In genomic region chr17:31664760-31665159, GRCm38 (mm10) we compare ENCODE assay signal across 8 mouse cellular contexts. TPM values are rescaled to one million over a fixed set of nuclear protein-coding genes. Genes with fewer than 3 reads are reported as not detected.
A peak's percentile ranks its signal among the peaks of the same experiment; 100 is the strongest.
DNase-seq lines count a peak whose midpoint lies in the region; ATAC-seq and TF ChIP-seq lines count a peak whose summit lies in the region.

No protein-coding gene starts in this region.

- H3K9me3 ChIP-seq in embryonic facial prominence, embryonic 14.5 days (ENCODE audit: control insufficient read depth, low read length), result no peaks in the 10 kb centered on the region
- H3K9me3 ChIP-seq in kidney, postnatal 0 days (replicated peaks; ENCODE audit: low read length), result no peaks in the 10 kb centered on the region; the same call in 1 of the 2 replicates
- no peaks in the 10 kb centered on the region for H3K9me3 ChIP-seq in liver, embryonic 13.5 days (replicated peaks)
- H3K9me3 ChIP-seq in neural tube, embryonic 14.5 days (ENCODE audit: control insufficient read depth, low read length), result no peaks in the 10 kb centered on the region

- TF ChIP-seq CTCF in kidney, postnatal 0 days (IDR thresholded peaks at IDR 0.05; ENCODE audit: low read depth), result peak; percentile 92
- TF ChIP-seq CTCF in testis, adult 2 months (IDR thresholded peaks at IDR 0.05; ENCODE audit: control insufficient read depth, insufficient read depth, insufficient replicate concordance, low read depth, low read length), result peak; percentile 74; the same call in 1 of the 2 replicates

- no peaks in the 10 kb centered on the region for H3K36me3 ChIP-seq in embryonic facial prominence, embryonic 14.5 days (ENCODE audit: control insufficient read depth, insufficient read depth, low read length)
- H3K36me3 ChIP-seq in kidney, postnatal 0 days (ENCODE audit: insufficient read depth, low read length), result no peaks in the 10 kb centered on the region
- no peaks in the 10 kb centered on the region for H3K36me3 ChIP-seq in liver, embryonic 13.5 days
- no peaks in the 10 kb centered on the region for H3K36me3 ChIP-seq in neural tube, embryonic 14.5 days (ENCODE audit: control insufficient read depth, insufficient read depth, low read length)
- no peaks in the 10 kb centered on the region for H3K36me3 ChIP-seq in testis, adult 2 months (ENCODE audit: control insufficient read depth, insufficient read depth, low read length)

- peak; percentile 88 to 90 for DNase-seq in B cell, adult 2 months
- peak; percentile 88 to 89 for DNase-seq in adrenal gland, postnatal 36 days
- DNase-seq in embryonic facial prominence, embryonic 14.5 days (ENCODE audit: low spot score), result peak; percentile 86
- peak; percentile 57 for DNase-seq in heart, adult 8-10 months (ENCODE audit: low spot score)
- peak; percentile 92 for DNase-seq in kidney, postnatal 0 days (ENCODE audit: low spot score)
- peak; percentile 66 for DNase-seq in liver, embryonic 13.5 days

- no peak overlapping the region for H3K9ac ChIP-seq in embryonic facial prominence, embryonic 14.5 days (ENCODE audit: low read depth, low read length)
- no peak overlapping the region for H3K9ac ChIP-seq in kidney, postnatal 0 days (ENCODE audit: low read depth, low read length)
- H3K9ac ChIP-seq in liver, embryonic 13.5 days, result no peak overlapping the region
- no peak overlapping the region for H3K9ac ChIP-seq in neural tube, embryonic 14.5 days (replicated peaks; ENCODE audit: low read depth, low read length)

- no peak overlapping the region for H3K4me2 ChIP-seq in embryonic facial prominence, embryonic 14.5 days (ENCODE audit: low read depth, low read length)
- H3K4me2 ChIP-seq in kidney, postnatal 0 days (ENCODE audit: low read length), result no peak overlapping the region
- no peak overlapping the region for H3K4me2 ChIP-seq in liver, embryonic 13.5 days
- H3K4me2 ChIP-seq in neural tube, embryonic 14.5 days (ENCODE audit: low read depth, low read length), result no peak overlapping the region

- no peak overlapping the region for H3K4me3 ChIP-seq in embryonic facial prominence, embryonic 14.5 days (ENCODE audit: low read depth, low read length)
- no peak overlapping the region for H3K4me3 ChIP-seq in kidney, postnatal 0 days (replicated peaks; ENCODE audit: low read depth, low read length)
- H3K4me3 ChIP-seq in liver, embryonic 13.5 days (replicated peaks), result no peak overlapping the region
- no peak overlapping the region for H3K4me3 ChIP-seq in neural tube, embryonic 14.5 days (ENCODE audit: low read depth, low read length)
- no peak overlapping the region for H3K4me3 ChIP-seq in testis, adult 2 months (ENCODE audit: control insufficient read depth, low read depth, low read length)

- ATAC-seq in embryonic facial prominence, embryonic 14.5 days (ENCODE audit: low read depth), result peak; percentile 83
- ATAC-seq in kidney, postnatal 0 days (replicated peaks; ENCODE audit: low FRiP score, low read depth), result peak; percentile 82
- ATAC-seq in liver, embryonic 13.5 days (ENCODE audit: low read depth), result peak; percentile 55; the same call in 1 of the 2 replicates
- peak; percentile 76; the same call in 1 of the 2 replicates for ATAC-seq in neural tube, embryonic 14.5 days (ENCODE audit: low read depth)

- H3K27me3 ChIP-seq in embryonic facial prominence, embryonic 14.5 days (replicated peaks; ENCODE audit: control insufficient read depth, insufficient read depth, low read length), result no peaks in the 10 kb centered on the region
- H3K27me3 ChIP-seq in kidney, postnatal 0 days (ENCODE audit: insufficient read depth, low read length), result no peaks in the 10 kb centered on the region
- peaks cover 4% of the 10 kb centered on the region; the same call in 1 of the 2 replicates for H3K27me3 ChIP-seq in liver, embryonic 13.5 days
- H3K27me3 ChIP-seq in neural tube, embryonic 14.5 days (ENCODE audit: control insufficient read depth, insufficient read depth, low read length), result no peaks in the 10 kb centered on the region
- no peaks in the 10 kb centered on the region for H3K27me3 ChIP-seq in testis, adult 2 months (ENCODE audit: control insufficient read depth, insufficient read depth, low read length)

- WGBS in embryonic facial prominence, embryonic 14.5 days, result 13% methylated on average over 4 of the region's 4 CpGs
- WGBS in kidney, postnatal 0 days, result 9% methylated on average over 4 of the region's 4 CpGs
- 5% methylated on average over 4 of the region's 4 CpGs for WGBS in liver, embryonic 13.5 days (ENCODE audit: insufficient replicate concordance)
- 14% methylated on average over 4 of the region's 4 CpGs for WGBS in neural tube, embryonic 14.5 days

- TF ChIP-seq POLR2A in testis, adult 2 months (IDR thresholded peaks at IDR 0.05; ENCODE audit: control insufficient read depth, low read depth, low read length), result no peak

- H3K4me1 ChIP-seq in embryonic facial prominence, embryonic 14.5 days (ENCODE audit: control insufficient read depth, insufficient read depth, low read length), result no peaks in the 10 kb centered on the region
- H3K4me1 ChIP-seq in kidney, postnatal 0 days (replicated peaks; ENCODE audit: insufficient read depth, low read length), result no peaks in the 10 kb centered on the region
- H3K4me1 ChIP-seq in liver, embryonic 13.5 days (replicated peaks), result peaks cover 3% of the 10 kb centered on the region
- no peaks in the 10 kb centered on the region for H3K4me1 ChIP-seq in neural tube, embryonic 14.5 days (ENCODE audit: control insufficient read depth, insufficient read depth, low read length)
- H3K4me1 ChIP-seq in testis, adult 2 months (ENCODE audit: control insufficient read depth, insufficient read depth, low read length), result peaks cover 2% of the 10 kb centered on the region; the same call in 1 of the 2 replicates

- no peak overlapping the region for H3K27ac ChIP-seq in embryonic facial prominence, embryonic 14.5 days (replicated peaks; ENCODE audit: low read depth, low read length)
- H3K27ac ChIP-seq in kidney, postnatal 0 days, result no peak overlapping the region
- H3K27ac ChIP-seq in liver, embryonic 13.5 days, result no peak overlapping the region
- H3K27ac ChIP-seq in neural tube, embryonic 14.5 days (ENCODE audit: low read depth, low read length), result no peak overlapping the region
- H3K27ac ChIP-seq in testis, adult 2 months (ENCODE audit: control insufficient read depth, insufficient read depth, low read depth, low read length), result no peak overlapping the region

RNA-seq across cellular contexts. Expression of gene U2af1, which starts 6.1 kb away (rescaled TPM):
- total RNA-seq in adrenal gland, postnatal 36 days (2021), result 100 to 1,000 TPM; 158 to 159 TPM
- polyA plus RNA-seq in embryonic facial prominence, embryonic 14.5 days (2014; fragmentation: Nextera tagmentation; extraction: Ambion mirVana), result 134 and 139 TPM in 2 replicates
- total RNA-seq in heart, adult 8-10 months (2022), result 10 to 100 TPM; 63.4 to 76.0 (median 68.3) TPM
- polyA plus RNA-seq in kidney, postnatal 0 days (2015; fragmentation: Nextera tagmentation; extraction: Ambion mirVana), result 238 and 258 TPM in 2 replicates
- polyA plus RNA-seq in liver, embryonic 13.5 days (2015; fragmentation: Nextera tagmentation; extraction: Ambion mirVana), result 223 and 239 TPM in 2 replicates
- polyA plus RNA-seq in neural tube, embryonic 14.5 days (2014; fragmentation: Nextera tagmentation; extraction: Ambion mirVana), result 101 and 116 TPM in 2 replicates
- 33.2 and 39.6 TPM in 2 replicates for polyA plus RNA-seq in testis, adult 2 months (2012; rRNA removed)

RNA-seq across cellular contexts. Expression of gene Cryaa, which starts 12.8 kb away (rescaled TPM):
- total RNA-seq in adrenal gland, postnatal 36 days (2021), result not detected
- 0.41 and 0.89 TPM in 2 replicates for polyA plus RNA-seq in embryonic facial prominence, embryonic 14.5 days (2014; fragmentation: Nextera tagmentation; extraction: Ambion mirVana)
- total RNA-seq in heart, adult 8-10 months (2022), result not detected
- polyA plus RNA-seq in kidney, postnatal 0 days (2015; fragmentation: Nextera tagmentation; extraction: Ambion mirVana), result 0.13 and 0.22 TPM in 2 replicates
- not detected in 2 replicates for polyA plus RNA-seq in liver, embryonic 13.5 days (2015; fragmentation: Nextera tagmentation; extraction: Ambion mirVana)
- polyA plus RNA-seq in neural tube, embryonic 14.5 days (2014; fragmentation: Nextera tagmentation; extraction: Ambion mirVana), result 0.20 TPM in 1 of 2 replicates, not detected in the other
- not detected in 2 replicates for polyA plus RNA-seq in testis, adult 2 months (2012; rRNA removed)

RNA-seq across cellular contexts. Expression of gene Cbs, which starts 27.7 kb away (rescaled TPM):
- total RNA-seq in adrenal gland, postnatal 36 days (2021), result 1 to 10 TPM; 2.3 to 6.1 TPM
- 3.9 and 4.8 TPM in 2 replicates for polyA plus RNA-seq in embryonic facial prominence, embryonic 14.5 days (2014; fragmentation: Nextera tagmentation; extraction: Ambion mirVana)
- 10 to 100 TPM in 1 of 4 experiments, 1 to 10 TPM in 3; 5.4 to 11.7 (median 7.0) TPM for total RNA-seq in heart, adult 8-10 months (2022)
- polyA plus RNA-seq in kidney, postnatal 0 days (2015; fragmentation: Nextera tagmentation; extraction: Ambion mirVana), result 3.5 and 4.0 TPM in 2 replicates
- 11.0 and 11.6 TPM in 2 replicates for polyA plus RNA-seq in liver, embryonic 13.5 days (2015; fragmentation: Nextera tagmentation; extraction: Ambion mirVana)
- polyA plus RNA-seq in neural tube, embryonic 14.5 days (2014; fragmentation: Nextera tagmentation; extraction: Ambion mirVana), result 10.1 and 10.7 TPM in 2 replicates
- 0.58 and 8.2 TPM in 2 replicates for polyA plus RNA-seq in testis, adult 2 months (2012; rRNA removed)
